Mouse (Mus musculus) testis, adult 2 months (tissue): ENCODE data around the gene Olfr190.

Experiments used
- CTCF ChIP-seq: fragments of 200-500 bp; IDR thresholded peaks from 2 replicates; pipeline ENCODE4 v1.5.1; 2012; ENCODE audit warnings: low read depth, mild to moderate bottlenecking, inconsistent platforms, low read length, moderate library complexity; ENCODE audit not compliant: control insufficient read depth, insufficient read depth, insufficient replicate concordance
- POLR2A ChIP-seq: fragments of 200-500 bp; IDR thresholded peaks from 2 replicates; pipeline ENCODE4 v1.6.1; 2012; ENCODE audit warnings: low read depth, mild to moderate bottlenecking, inconsistent platforms, low read length, moderate library complexity; ENCODE audit not compliant: control insufficient read depth

DNA sequence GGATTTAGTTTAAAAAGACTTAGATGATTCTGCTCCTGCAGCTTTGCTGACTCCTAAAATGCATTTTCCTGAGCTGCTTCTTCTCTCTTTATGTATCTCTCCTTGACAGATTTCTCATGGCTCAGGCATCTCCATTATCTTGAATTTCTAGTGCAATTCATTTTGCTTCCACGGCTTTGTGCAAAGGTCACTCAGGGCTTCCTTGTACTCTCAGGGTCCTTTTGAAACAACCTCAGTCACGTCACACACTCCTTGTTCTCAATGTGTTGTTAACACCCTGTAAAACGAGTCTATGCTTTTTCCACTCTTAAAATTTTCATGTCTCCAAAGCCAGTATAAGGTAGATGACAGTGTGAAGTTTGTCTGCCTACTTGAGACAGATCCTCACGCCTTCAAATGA is 30.2 kb downstream of the Olfr190 start:
- TF ChIP-seq POLR2A (no peak), CTCF (no peak)
